Mouse (Mus musculus) WW6 (cell line): ENCODE data around the gene Bcor.

Experiments
- DNase-seq: peaks from one replicate; pipeline ENCODE4 v3.0.0-alpha.2; 2013; ENCODE audit warnings: low read depth, low spot score

Gene Bcor

DNA sequence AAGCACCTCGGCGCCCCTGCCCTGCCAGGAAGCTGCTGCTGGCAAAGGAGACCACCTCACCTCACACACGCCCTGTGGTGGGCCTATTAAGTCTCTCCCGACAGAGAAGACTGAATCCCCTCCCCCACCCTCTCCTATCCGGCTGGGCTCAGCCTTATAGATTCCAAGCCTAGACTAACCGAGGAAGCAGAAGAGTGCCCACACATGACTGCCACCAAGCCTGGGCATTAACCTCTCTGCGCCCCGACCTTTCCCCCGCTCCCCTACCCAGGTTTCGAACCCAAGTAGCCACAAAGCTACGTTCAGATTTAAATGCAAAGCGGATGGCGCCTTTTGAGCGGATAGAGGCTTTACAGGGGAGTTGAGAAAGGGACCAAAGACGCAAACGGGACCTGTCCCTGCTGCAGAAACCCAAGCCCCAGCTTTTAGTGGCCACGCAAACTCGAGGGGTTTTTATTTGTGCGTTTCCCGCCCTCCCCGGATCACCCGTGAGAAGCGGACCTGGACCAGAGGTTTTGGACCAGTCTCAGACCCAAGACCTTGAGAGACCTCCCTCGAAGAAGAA, 33.0 kb downstream of the Bcor start:
- no peak for DNase-seq

DNA sequence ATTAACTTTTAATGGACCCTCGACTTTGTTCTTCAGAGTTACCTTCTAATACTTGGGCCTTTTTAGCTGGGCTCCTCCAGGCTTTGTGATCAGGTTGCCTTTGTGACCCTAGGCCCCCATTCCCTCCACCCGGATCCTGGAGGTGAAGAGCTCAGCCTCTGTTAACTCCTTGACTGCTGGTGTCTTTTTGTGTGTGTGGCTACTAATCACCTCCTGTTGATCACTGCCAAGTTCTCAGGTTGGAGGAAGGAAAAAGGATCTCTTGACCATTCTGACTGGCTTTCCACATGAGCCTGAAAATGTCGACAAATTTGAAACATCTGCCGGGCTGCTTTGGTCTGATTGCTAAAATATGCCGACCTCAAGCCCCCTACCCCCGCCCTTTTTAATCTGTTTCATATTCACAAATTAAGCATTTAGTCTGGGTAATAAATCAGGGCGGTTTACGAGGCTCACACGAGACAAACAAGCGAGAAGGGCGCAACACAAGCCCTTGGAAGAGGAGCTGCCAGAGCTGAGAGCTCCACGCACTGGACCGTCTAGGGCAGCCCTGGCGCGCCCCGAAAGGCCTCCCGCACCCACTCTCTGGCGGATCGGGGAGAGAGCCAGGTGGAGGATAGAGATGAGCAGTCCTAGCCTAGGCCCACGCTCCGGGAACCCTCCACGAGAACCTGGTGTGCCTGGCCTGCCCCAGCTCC, 33.6 kb downstream of the Bcor start:
- no peak for DNase-seq

GRCm38 (mm10) chrX:12124571-12124970, 35.6 kb downstream of the Bcor start:
- DNase-seq: no peak

DNA sequence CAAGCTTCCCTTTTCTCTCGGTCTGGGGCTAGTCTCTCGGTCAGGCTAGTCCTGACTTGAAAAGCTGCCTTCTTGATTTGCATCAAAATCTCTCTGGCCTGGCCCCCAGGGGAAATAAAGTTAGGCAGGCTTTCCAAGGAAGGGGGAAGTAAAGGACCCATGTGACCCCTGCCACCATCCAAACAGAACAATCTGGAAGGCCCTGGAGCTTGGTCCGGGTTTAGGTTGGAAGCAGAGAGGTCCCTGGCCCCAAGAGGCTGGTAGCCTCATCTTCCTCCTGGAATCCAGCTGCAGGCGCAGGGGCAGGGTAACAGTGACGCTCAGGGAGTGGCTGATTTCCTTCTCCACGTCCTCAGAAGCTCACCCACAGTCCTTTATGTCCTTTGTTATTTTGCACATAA, 36.5 kb downstream of the Bcor start:
- DNase-seq: no peak

DNA sequence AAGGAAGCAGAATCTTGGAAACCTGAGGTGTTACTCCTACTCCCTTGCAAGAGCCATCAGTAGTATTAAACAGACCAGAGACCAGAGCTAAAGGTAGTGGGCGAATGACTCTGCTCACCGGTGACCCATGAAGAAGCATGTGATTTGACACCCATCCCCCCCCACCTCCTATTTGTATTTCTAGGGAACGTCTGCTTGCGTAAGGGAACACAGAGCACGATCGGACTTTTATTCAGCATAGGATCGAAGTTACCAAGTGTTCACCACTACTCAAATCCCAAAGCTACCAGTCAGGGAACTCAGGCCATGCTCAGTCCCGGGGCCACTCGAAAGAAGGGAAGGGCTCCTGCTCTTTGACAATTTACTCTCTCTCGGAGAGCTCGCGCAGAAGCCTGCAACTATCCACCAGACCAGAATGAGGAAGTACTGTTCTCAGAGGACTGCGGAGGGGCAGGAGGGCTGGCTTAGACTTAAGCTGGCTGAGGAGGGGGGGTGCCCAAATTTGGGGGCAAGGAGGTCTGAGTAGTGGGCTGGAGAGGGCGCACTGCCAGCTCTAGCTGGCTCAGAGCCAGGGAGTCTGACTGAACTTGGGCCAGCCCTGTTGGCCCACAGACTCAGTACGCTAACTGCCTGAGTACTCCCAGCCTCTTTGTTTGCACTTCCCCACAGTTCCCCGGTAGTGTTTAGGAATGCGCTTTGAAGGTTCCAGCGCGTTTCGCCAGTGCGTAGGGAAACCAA, 37.4 kb downstream of the Bcor start:
- no peak for DNase-seq

DNA sequence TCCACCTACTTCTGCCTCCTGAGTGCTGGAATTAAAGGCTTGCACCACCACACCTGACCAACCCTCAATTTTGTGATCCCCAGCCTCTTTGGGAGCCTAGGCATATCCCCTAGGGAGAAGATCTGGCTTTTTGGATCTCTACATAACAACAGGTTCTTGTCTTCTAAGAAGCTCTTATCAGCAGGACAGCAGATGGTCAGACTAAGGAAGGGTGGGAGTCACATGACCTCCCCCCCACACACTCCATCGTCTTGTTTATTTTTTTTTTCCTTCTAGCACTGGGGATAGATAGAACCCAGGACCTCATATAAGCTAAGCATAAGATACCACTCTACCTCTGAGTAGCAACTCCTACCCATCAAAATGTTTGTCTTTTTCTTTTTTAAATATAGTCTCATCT, 40.7 kb downstream of the Bcor start:
- DNase-seq: no peak

DNA sequence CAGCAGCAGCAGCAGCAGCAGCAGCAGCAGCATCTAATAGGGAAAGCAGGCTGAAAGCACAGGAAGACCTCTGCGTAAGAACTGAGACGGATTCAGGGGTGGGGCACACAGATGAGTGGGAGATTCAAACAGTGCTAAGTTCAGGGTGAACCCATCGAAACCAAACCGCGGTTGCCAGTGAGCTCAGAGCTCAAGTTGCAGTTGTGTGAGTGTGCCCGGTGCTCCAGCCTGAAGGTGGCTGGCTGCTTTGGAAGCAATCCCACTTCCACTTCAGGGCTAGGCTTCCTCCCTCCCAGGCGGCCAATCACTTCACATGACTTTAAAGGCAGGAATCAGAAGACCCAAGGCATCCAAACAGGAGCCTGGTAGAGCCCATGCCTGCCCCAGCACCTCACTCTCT, 44.0 kb downstream of the Bcor start:
- no peak for DNase-seq

GRCm38 (mm10) chrX:12112166-12112565, 48.0 kb downstream of the Bcor start:
- DNase-seq: no peak

- DNase-seq: no peak
Observed at GRCm38 (mm10) chrX:12110518-12110917, 49.6 kb downstream of the Bcor start.

- DNase-seq: no peak
Observed at GRCm38 (mm10) chrX:12105358-12105757, 54.8 kb downstream of the Bcor start.

DNA sequence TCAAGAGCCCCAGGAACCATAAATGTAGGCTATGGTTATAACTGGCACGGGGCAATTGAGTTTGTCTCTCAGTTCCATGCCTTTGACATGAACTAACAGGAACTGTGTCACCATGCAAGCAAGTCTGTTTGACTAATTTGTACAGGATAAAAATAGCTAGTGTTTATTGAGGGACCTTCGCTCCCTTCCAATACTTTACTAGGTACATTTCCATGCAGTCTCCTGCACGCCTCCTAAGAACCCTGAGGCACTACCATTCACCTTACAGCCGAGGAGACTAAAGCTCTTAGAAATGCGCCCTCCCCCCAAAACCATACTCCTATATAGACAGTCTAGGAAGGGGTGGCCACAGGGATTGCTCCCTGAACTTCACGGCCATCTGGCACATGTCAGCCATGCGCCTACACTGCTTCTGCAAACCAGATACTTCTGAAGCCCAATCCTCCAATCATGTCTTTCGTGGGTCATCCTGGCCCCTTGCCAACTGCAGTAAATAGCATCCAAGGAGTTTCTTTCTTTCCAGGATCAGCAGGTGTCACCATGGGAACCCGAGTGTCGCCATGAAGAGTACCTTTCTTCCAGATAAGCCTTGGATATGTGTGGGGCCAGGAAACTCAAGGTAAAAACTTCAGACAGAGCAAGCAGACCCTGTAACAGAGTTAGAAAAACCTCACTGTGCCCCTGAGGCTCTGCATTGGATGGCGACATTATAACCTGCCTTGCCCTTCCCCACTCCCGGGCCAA, 63.2 kb downstream of the Bcor start:
- DNase-seq: no peak

GRCm38 (mm10) chrX:12093371-12093770, 66.8 kb downstream of the Bcor start:
- no peak for DNase-seq

- DNase-seq: no peak
Observed at GRCm38 (mm10) chrX:12091431-12092061, 68.6 kb downstream of the Bcor start.

GRCm38 (mm10) chrX:12090871-12091404, 69.2 kb downstream of the Bcor start:
- no peak for DNase-seq

GRCm38 (mm10) chrX:12090151-12090870, 69.8 kb downstream of the Bcor start:
- DNase-seq: no peak

DNA sequence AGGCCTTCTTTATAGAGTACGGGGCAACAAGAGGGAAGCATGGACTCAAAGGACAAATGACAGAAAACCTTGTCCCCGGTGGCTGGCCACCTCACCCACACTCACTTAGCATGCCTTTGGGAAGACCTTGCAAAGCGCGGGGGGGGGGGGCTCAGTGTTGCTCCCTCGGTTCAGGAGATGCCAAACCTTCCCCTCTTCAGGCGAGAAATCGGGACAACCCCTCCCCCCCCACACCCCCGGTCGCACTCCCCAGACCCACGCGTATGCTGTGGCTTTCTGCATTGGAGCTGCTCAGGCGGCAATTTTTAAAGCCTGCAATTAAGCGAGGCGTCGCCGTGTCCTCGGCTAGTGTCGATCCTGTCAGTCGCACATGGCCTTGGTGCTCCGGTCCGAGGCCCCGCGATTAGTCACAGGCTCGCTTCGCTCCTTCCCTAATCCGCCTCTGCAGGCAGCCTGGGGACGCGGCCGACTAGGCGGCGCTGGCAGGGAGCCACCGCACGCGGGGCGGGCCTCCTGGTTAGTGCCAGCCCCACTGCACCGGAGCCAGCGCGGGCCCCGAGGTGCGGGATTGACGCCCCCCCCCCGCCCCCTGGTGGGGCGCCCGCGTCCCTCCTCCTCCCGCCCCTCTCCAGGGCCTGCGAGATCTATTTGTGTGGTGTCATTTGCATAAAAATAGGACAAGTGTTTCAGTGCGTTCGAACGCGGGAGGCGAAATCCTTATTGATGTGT, 70.6 kb downstream of the Bcor start:
- no peak for DNase-seq

- DNase-seq: no peak
Observed at GRCm38 (mm10) chrX:12089027-12089340, 71.2 kb downstream of the Bcor start.

GRCm38 (mm10) chrX:12088301-12089026, 71.7 kb downstream of the Bcor start:
- no peak for DNase-seq

- DNase-seq: no peak
Observed at GRCm38 (mm10) chrX:12087511-12088300, 72.4 kb downstream of the Bcor start.
